Mouse (Mus musculus): ENCODE data around the gene Tmem177. TPM values are rescaled to one million over a fixed set of nuclear protein-coding genes. Genes with fewer than 3 reads are reported as not detected.

The Tmem177 gene
- polyA plus RNA-seq, 1 experiment from 2014 or later = 6.3 TPM

- H3K4me2 ChIP-seq (ENCODE audit: low read length) = no peak overlapping the region
- no peaks in the 10 kb centered on the region for H3K4me1 ChIP-seq (replicated peaks; ENCODE audit: insufficient read depth, low read length)
- 51% methylated on average over 2 of the region's 2 CpGs for WGBS
- no peaks in the 10 kb centered on the region for H3K36me3 ChIP-seq (ENCODE audit: insufficient read depth, low read length)
- no peaks in the 10 kb centered on the region for H3K9me3 ChIP-seq (replicated peaks; ENCODE audit: low read length)
- TF ChIP-seq CTCF (IDR thresholded peaks at IDR 0.05; ENCODE audit: low read depth) = no peak
- DNase-seq (ENCODE audit: low spot score) (no peak), ATAC-seq (replicated peaks; ENCODE audit: low FRiP score, low read depth) (no peak)
- H3K27me3 ChIP-seq (ENCODE audit: insufficient read depth, low read length) = no peaks in the 10 kb centered on the region
- H3K9ac ChIP-seq (ENCODE audit: low read depth, low read length) = no peak overlapping the region
- H3K4me3 ChIP-seq (replicated peaks; ENCODE audit: low read depth, low read length) = no peak overlapping the region
- H3K27ac ChIP-seq = no peak overlapping the region
Observed at GRCm38 (mm10) chr1:119907206-119907748, 5.7 kb downstream of the Tmem177 start.

- H3K9me3 ChIP-seq (replicated peaks; ENCODE audit: low read length) = no peaks in the 10 kb centered on the region
- H3K4me1 ChIP-seq (replicated peaks; ENCODE audit: insufficient read depth, low read length) = no peaks in the 10 kb centered on the region
- DNase-seq (ENCODE audit: low spot score) = no peak
- ATAC-seq (replicated peaks; ENCODE audit: low FRiP score, low read depth) = no peak
- no peak overlapping the region for H3K27ac ChIP-seq
- no peaks in the 10 kb centered on the region for H3K36me3 ChIP-seq (ENCODE audit: insufficient read depth, low read length)
- H3K4me3 ChIP-seq (replicated peaks; ENCODE audit: low read depth, low read length) = no peak overlapping the region
- H3K27me3 ChIP-seq (ENCODE audit: insufficient read depth, low read length) = no peaks in the 10 kb centered on the region
- WGBS = 33% methylated on average over 6 of the region's 6 CpGs
- H3K4me2 ChIP-seq (ENCODE audit: low read length) = no peak overlapping the region
- no peak overlapping the region for H3K9ac ChIP-seq (ENCODE audit: low read depth, low read length)
- TF ChIP-seq CTCF (IDR thresholded peaks at IDR 0.05; ENCODE audit: low read depth) = no peak
Observed at GRCm38 (mm10) chr1:119903231-119903620, 9.8 kb downstream of the Tmem177 start.

GRCm38 (mm10) chr1:119902551-119903230 is 10.3 kb downstream of the Tmem177 start:
- H3K9me3 ChIP-seq (replicated peaks; ENCODE audit: low read length) = no peaks in the 10 kb centered on the region
- 63% methylated on average over 8 of the region's 8 CpGs for WGBS
- H3K36me3 ChIP-seq (ENCODE audit: insufficient read depth, low read length) = no peaks in the 10 kb centered on the region
- no peak overlapping the region for H3K9ac ChIP-seq (ENCODE audit: low read depth, low read length)
- H3K27ac ChIP-seq = no peak overlapping the region
- no peaks in the 10 kb centered on the region for H3K27me3 ChIP-seq (ENCODE audit: insufficient read depth, low read length)
- no peak overlapping the region for H3K4me3 ChIP-seq (replicated peaks; ENCODE audit: low read depth, low read length)
- DNase-seq (ENCODE audit: low spot score) (no peak), ATAC-seq (replicated peaks; ENCODE audit: low FRiP score, low read depth) (no peak)
- no peaks in the 10 kb centered on the region for H3K4me1 ChIP-seq (replicated peaks; ENCODE audit: insufficient read depth, low read length)
- no peak overlapping the region for H3K4me2 ChIP-seq (ENCODE audit: low read length)
- no peak for TF ChIP-seq CTCF (IDR thresholded peaks at IDR 0.05; ENCODE audit: low read depth)

- Histone ChIP-seq H3K9me3 (replicated peaks; ENCODE audit: low read length) (no peaks in the 10 kb centered on the region), H3K27me3 (ENCODE audit: insufficient read depth, low read length) (no peaks in the 10 kb centered on the region), H3K27ac (no peak overlapping the region), H3K4me3 (replicated peaks; ENCODE audit: low read depth, low read length) (no peak overlapping the region), H3K36me3 (ENCODE audit: insufficient read depth, low read length) (no peaks in the 10 kb centered on the region), H3K9ac (ENCODE audit: low read depth, low read length) (no peak overlapping the region), H3K4me2 (ENCODE audit: low read length) (no peak overlapping the region), H3K4me1 (replicated peaks; ENCODE audit: insufficient read depth, low read length) (no peaks in the 10 kb centered on the region)
- 70% methylated on average over 11 of the region's 11 CpGs for WGBS
- TF ChIP-seq CTCF (IDR thresholded peaks at IDR 0.05; ENCODE audit: low read depth) = no peak
- DNase-seq (ENCODE audit: low spot score) (no peak), ATAC-seq (replicated peaks; ENCODE audit: low FRiP score, low read depth) (0 out of 2 replicates have a peak, but pooled peaks have one; percentile 27)
Observed at GRCm38 (mm10) chr1:119899195-119900123, 13.5 kb downstream of the Tmem177 start.

- no peaks in the 10 kb centered on the region for H3K27me3 ChIP-seq (ENCODE audit: insufficient read depth, low read length)
- peak; percentile 72 for DNase-seq (ENCODE audit: low spot score)
- no peak overlapping the region for H3K27ac ChIP-seq
- H3K36me3 ChIP-seq (ENCODE audit: insufficient read depth, low read length) = no peaks in the 10 kb centered on the region
- H3K4me1 ChIP-seq (replicated peaks; ENCODE audit: insufficient read depth, low read length) = no peaks in the 10 kb centered on the region
- H3K9ac ChIP-seq (ENCODE audit: low read depth, low read length) = no peak overlapping the region
- no peak overlapping the region for H3K4me2 ChIP-seq (ENCODE audit: low read length)
- peak; percentile 95 for TF ChIP-seq CTCF (IDR thresholded peaks at IDR 0.05; ENCODE audit: low read depth)
- no peak overlapping the region for H3K4me3 ChIP-seq (replicated peaks; ENCODE audit: low read depth, low read length)
- peak; percentile 41; the same call in 1 of the 2 replicates for ATAC-seq (replicated peaks; ENCODE audit: low FRiP score, low read depth)
- H3K9me3 ChIP-seq (replicated peaks; ENCODE audit: low read length) = no peaks in the 10 kb centered on the region
- 35% methylated on average over 6 of the region's 6 CpGs for WGBS
Observed at GRCm38 (mm10) chr1:119894936-119895335, 18.1 kb downstream of the Tmem177 start.

DNA sequence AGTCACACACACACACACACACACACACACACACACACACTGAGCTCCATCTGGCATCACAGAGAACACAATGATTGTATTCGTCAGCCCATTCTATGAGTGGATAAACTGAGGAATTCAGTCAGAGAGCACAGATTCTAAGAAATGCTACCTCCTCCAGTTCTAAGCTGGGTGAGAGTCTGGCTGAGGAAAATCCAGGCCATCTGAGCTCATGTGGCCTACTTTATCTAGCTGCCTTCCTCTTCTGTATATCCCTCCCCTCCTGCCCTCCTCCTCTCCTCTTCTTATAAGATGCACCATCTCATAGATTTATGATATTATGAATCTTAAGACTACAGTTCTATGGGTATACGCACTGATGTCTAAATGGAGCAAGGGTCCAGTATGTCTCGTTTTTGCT is 19.4 kb downstream of the Tmem177 start:
- H3K4me3 ChIP-seq (replicated peaks; ENCODE audit: low read depth, low read length) = no peak overlapping the region
- no peaks in the 10 kb centered on the region for H3K27me3 ChIP-seq (ENCODE audit: insufficient read depth, low read length)
- H3K9me3 ChIP-seq (replicated peaks; ENCODE audit: low read length) = no peaks in the 10 kb centered on the region
- H3K9ac ChIP-seq (ENCODE audit: low read depth, low read length) = no peak overlapping the region
- no peaks in the 10 kb centered on the region for H3K4me1 ChIP-seq (replicated peaks; ENCODE audit: insufficient read depth, low read length)
- no peak overlapping the region for H3K4me2 ChIP-seq (ENCODE audit: low read length)
- 84% methylated on average over 3 of the region's 3 CpGs for WGBS
- no peaks in the 10 kb centered on the region for H3K36me3 ChIP-seq (ENCODE audit: insufficient read depth, low read length)
- no peak overlapping the region for H3K27ac ChIP-seq
- no peak for ATAC-seq (replicated peaks; ENCODE audit: low FRiP score, low read depth)
- no peak for DNase-seq (ENCODE audit: low spot score)
- no peak for TF ChIP-seq CTCF (IDR thresholded peaks at IDR 0.05; ENCODE audit: low read depth)

Measured in kidney, postnatal 0 days (tissue).